Mouse (Mus musculus) neural tube, postnatal 0 days (tissue): ENCODE measurements around the gene Ptk7. TPM values are rescaled to one million over a fixed set of nuclear protein-coding genes. Genes with fewer than 3 reads are reported as not detected.

Experiments
- microRNA-seq: library from miRNA; unstranded; fragments of <30 nt; microRNA quantifications from one replicate; pipeline ENCODE4, GENCODE M21; 2016
- polyA plus RNA-seq: library from polyadenylated mRNA; unstranded; fragments of >200 nt; fragmentation: Nextera tagmentation; extraction: Ambion mirVana; gene quantifications from 2 replicates; pipeline ENCODE4 v1.2.1, GENCODE M21; 2015

Gene Ptk7
- 21.4 and 22.3 TPM in 2 replicates for polyA plus RNA-seq

DNA sequence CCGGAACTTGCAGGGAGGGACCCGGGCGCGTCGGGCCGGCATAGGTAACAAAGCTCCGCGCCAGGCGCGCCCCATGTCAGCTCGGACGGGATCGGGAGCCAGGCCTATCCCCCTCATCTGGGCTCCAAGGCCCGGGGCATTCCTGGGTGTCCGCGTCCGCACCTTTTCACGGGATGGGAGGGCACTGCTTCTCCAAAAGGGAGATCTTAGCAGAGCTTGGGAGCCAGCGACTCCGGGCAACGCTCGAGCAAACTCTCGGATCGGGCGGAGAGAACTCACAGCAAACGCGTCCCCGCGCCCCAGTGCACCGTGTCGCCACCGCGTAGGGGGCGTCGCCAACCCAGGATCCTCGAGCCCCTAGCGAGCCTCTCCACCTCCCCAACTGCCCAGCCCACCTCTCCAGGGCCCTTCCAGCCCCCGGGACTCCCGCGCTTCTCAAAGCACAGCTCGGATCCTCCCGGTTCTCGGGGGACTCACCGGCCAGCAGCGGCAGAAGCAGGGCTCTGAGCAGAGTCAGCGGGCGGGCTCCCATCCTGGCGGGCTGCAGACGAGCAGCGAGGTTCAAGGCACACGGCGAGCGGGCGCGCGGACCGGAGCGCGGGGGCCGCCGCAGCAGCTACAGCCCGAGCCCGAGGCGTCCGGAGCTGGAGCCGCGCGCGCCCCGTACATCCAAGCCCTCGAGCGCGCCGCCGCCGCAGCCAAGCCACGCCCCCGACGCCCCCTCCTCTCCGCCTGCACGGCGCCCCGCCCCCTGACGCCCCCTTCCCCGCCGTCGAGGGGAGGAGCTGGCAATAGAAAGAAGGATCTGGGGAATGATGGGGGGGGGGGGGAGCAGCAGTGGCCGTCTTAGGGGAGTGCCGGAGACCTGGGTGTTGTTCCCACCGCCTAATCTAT lies at the start of gene Ptk7:
Ptk7 (minus strand) TSS at position 714 of the 894 bp plus-strand sequence.

DNA sequence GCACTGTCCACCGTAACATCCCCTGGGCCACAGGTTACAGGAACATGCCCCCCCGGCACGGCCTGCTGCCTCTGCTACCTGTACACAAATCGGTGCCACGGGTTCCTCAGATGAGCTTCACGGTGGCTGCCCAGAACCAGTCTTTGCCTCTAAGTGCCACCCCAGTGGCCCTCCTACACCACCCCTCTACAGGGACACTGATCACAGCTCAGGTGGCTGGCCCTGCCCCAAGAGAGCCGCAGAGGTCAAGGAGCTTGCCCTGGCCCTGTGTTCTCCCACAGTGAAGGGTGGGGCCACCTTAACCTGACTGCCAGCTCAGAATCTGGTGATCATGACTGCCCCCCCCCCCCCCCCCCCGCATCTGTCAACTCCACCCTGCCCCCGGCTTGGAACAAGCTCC lies 49.1 kb upstream of the Ptk7 start, which contains the start of gene Mea1:
Mea1 (plus strand) TSS at position 378 of the 400 bp plus-strand sequence.

DNA sequence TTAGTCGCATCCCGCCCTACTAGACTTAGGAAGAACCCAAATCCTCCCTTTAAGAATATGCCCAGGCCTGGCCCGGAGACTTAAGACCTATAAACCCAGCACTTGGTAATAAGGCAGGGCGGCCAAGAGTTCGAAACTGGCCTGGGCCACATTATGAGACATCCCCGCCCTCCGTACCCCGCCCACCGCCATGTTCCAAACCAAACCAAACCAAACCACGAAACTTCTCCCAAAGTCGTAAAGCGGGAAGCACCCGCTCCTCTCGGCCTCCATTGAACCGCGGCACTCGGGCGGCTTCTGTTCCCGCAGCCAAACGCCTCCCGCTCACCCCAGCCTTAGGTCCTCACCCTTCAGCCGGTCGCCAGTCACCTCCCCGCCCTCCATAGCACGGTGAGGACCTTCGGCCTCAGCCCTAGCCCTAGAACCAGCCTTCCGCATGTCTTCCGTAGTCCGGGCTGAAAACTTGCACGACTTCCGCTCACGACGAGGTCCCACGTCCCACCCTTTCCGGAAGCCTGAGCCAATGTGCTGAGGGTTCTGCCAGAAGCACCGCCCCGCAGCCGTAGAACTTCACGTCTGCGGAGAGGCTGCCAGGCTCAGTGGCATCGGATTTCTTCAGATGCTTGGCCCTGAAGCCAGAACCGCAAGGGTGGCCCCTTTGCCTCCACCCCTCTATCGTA lies 44.7 kb upstream of the Ptk7 start, which contains the start of gene Rrp36:
Rrp36 (minus strand) TSS at position 503 of the 680 bp plus-strand sequence.

DNA sequence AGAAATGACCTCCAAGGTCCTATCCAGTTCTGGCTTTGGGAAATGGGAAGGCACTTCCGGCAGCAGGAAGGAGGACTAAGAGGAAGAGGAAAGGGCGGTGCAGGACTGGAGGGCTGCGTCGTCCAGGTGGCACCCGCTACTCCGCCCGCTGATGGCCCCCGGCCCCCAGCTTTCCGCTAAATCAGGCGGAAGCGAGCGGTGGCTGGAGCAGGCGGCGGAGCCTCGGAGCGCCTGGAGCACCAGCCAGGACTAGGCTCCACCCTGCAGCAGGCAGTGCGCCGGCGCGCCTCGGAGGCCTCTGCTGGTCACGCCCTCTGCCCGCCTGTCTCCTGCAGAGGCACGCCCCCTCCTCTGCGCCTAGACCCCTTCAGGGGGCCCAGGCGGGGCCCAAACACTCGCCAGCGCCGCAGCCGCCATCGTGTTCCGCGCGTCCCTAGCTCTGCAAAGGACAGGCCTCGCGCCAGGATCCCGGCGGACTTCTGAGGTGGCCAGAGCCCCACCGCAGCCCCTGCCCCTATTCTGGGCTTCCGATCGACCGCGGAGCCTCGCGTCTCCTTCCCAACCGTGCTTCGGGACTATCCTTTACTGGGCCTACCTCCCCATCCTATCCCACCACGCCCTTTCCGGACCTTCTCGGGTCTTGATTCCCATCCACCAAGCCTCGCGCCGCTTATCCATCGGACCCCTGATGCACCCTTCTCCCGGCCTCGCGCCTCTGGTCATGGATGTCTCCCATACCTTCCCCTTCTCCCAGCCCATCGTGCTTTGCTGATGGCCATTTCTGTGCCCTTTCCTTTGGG lies 21.1 kb upstream of the Ptk7 start, which contains the start of gene Cul7:
Cul7 (plus strand) TSS at position 106 of the 800 bp plus-strand sequence.

DNA sequence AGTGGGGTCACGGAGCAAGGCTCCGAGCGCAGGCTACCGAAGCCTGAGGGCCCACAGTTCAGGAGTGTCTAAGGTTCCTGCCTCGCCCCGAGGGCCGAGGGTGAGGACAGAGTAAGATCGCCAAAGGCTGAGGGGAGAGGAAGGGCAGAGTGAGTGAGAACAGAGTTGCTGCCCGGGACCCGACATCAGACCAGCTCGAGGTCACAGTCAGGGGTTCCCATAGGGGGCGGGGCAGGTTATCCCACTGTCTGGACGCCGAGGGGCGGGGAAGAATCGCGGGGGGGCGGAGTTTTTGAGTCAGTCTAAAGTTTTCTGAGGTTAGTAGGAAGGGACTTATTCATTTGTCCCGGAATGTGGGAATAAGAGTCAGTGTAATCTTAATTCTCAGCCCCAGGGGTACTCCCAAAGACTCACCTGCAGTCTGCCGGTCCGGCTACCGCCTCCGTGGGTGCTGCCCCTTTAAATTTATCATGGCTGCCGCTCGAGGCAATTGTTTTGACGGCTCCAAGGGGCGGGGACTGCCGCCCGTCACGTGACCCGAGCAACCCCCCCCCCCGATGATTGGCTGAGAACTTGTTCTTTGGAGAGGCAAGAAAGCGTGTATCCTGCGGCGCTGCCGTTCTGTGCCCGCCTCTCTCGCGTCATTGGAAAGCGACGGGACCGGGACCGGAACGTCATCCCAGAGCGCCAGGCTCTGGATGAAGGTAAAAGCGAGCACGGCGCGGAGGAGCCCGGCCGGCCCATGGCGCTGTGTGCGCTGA lies 16.4 kb upstream of the Ptk7 start, which contains the start of the genes Klc4 and Mrpl2:
Klc4 (minus strand) TSS at position 462 of the 761 bp plus-strand sequence.
Mrpl2 (plus strand) TSS at position 669 of the 761 bp plus-strand sequence.

DNA sequence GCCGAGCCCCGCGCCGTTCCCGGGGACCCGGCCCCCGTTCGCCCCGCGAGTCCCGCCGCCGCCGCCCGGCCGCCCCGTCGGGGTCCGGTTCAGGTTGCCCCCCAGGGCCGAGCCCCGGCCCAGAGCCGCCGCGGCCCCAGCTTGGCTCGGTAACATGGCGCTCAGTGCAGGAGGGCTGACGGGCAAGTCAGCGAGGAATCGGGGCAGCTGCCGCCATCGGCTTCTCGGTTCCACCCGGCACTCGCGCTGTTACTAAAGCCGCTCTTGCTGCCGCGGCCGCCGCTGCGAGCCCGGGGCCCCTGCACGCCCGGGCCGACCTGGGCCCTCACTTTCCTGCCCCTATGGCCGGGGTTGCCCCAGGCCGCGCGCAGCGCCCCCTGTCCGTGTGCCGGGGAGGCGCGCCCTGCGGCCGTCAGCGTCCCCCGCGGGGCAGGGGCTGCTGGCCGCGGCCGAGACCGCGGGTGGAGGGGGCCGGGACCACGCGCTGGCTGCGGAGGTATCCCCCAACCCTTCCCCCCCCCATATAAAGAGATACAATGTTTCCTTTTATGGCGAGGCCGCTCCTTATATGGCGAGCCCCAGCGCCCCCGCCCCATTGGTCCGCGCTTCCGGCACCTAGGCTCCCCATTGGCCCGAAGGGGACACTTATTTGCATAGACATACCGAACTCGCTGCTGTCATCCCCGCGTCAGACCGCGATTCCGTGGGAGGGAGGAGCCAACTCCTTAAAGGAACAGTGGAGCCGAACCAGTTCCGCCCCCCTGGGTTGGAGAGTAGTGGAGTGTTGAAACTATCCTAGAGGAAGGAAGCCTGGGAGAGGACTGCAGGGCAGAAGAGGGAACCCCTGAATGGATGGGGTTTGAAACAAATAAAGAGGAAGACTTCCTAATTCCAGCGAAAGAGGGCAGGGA lies 73.4 kb downstream of the Ptk7 start, which contains the start of gene Srf:
Srf (minus strand) TSS at position 503 of the 911 bp plus-strand sequence.

DNA sequence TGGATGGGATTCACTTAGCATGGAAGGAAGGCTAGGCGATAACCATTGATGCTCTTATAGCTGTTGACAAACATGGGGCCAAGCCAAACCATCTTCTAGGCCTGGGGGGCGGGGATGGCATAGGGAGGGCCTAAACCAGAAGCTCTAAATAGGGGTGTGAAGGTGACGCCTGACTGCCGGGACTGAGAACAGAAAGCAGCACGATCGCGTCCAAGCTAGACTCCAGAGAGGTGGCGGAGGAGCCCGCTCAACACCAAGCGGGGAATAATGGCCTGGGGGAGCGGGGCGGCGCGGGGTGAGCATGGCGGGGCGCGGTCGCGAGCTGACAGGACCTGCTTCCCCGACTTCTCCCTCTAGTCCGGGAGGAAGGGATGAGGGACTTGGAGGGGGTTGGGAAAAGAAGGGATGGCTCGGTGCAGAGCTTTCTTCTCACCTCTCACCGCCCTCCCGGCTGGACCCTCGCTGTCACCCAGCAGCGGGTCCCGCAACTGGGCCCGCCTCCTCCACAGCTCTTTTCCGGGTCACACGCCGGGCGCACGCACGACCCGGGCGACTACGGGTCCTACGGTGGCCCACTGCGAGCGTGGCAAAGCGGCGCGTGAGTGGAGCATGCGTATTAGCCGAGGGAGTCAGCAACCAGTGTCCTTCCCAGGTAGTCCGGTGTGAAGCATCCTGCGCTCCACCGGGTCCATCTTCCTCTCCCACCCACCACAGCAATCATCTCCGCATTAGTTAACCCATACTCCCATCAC lies 83.3 kb downstream of the Ptk7 start, which contains the start of gene Cul9:
Cul9 (minus strand) TSS at position 576 of the 752 bp plus-strand sequence.

Small RNA genes within 50 kb of the gene (microRNA-seq; reads per million reads assigned to microRNA genes)
- gene Mir6976, result not detected

Other genes with a start within 250 kb of the Ptk7 start
- gene Zfp318, start 245.8 kb downstream of the Ptk7 start, polyA plus RNA-seq, result 24.5 and 28.1 TPM in 2 replicates
- 0.50 and 1.1 TPM in 2 replicates for gene Crip3, start 200.6 kb downstream of the Ptk7 start, polyA plus RNA-seq
- 0.32 TPM in 1 of 2 replicates, not detected in the other for gene Slc22a7, start 191.0 kb downstream of the Ptk7 start, polyA plus RNA-seq
- 7.8 and 8.7 TPM in 2 replicates for gene Ttbk1, start 141.8 kb downstream of the Ptk7 start, polyA plus RNA-seq
- gene Dnph1, start 132.8 kb downstream of the Ptk7 start, polyA plus RNA-seq, result 12.4 and 15.1 TPM in 2 replicates
- gene Cul9, start 83.1 kb downstream of the Ptk7 start, polyA plus RNA-seq, result 14.0 and 18.6 TPM in 2 replicates
- 4.0 and 5.5 TPM in 2 replicates for gene Srf, start 73.3 kb downstream of the Ptk7 start, polyA plus RNA-seq
- gene Klc4, start 16.5 kb upstream of the Ptk7 start, polyA plus RNA-seq, result 19.2 and 21.3 TPM in 2 replicates
- 84.8 and 87.9 TPM in 2 replicates for gene Mrpl2, start 16.7 kb upstream of the Ptk7 start, polyA plus RNA-seq
- gene Cul7, start 20.8 kb upstream of the Ptk7 start, polyA plus RNA-seq, result 22.7 and 23.5 TPM in 2 replicates
- gene Rrp36, start 44.8 kb upstream of the Ptk7 start, polyA plus RNA-seq, result 50.1 and 51.5 TPM in 2 replicates
- gene Mea1, start 49.3 kb upstream of the Ptk7 start, polyA plus RNA-seq, result 315 and 349 TPM in 2 replicates
- 164 and 171 TPM in 2 replicates for gene Klhdc3, start 51.4 kb upstream of the Ptk7 start, polyA plus RNA-seq
- gene Ppp2r5d, start 75.6 kb upstream of the Ptk7 start, polyA plus RNA-seq, result 70.7 and 87.6 TPM in 2 replicates
- gene Pex6, start 82.0 kb upstream of the Ptk7 start, polyA plus RNA-seq, result 20.7 and 21.2 TPM in 2 replicates
- gene Gnmt, start 99.7 kb upstream of the Ptk7 start, polyA plus RNA-seq, result 3.0 and 3.5 TPM in 2 replicates
- 71.4 and 79.9 TPM in 2 replicates for gene Cnpy3, start 122.7 kb upstream of the Ptk7 start, polyA plus RNA-seq
- gene Ptcra, start 134.2 kb upstream of the Ptk7 start, polyA plus RNA-seq, result 0.23 and 0.24 TPM in 2 replicates
- gene 2310039H08Rik, start 143.1 kb upstream of the Ptk7 start, polyA plus RNA-seq, result 66.4 and 71.7 TPM in 2 replicates
- gene Rpl7l1, start 153.2 kb upstream of the Ptk7 start, polyA plus RNA-seq, result 55.2 and 63.9 TPM in 2 replicates
- gene Bicral, start 229.0 kb upstream of the Ptk7 start, polyA plus RNA-seq, result 4.8 and 5.6 TPM in 2 replicates